Mouse (Mus musculus) testis, adult 2 months (tissue): Measurements from ENCODE around the gene Wnt7b.

ENCODE experiments used
- CTCF ChIP-seq: fragments of 200-500 bp; IDR thresholded peaks from 2 replicates; pipeline ENCODE4 v1.5.1; 2012; ENCODE audit warnings: low read depth, mild to moderate bottlenecking, inconsistent platforms, low read length, moderate library complexity; ENCODE audit not compliant: control insufficient read depth, insufficient read depth, insufficient replicate concordance
- POLR2A ChIP-seq: fragments of 200-500 bp; IDR thresholded peaks from 2 replicates; pipeline ENCODE4 v1.6.1; 2012; ENCODE audit warnings: low read depth, mild to moderate bottlenecking, inconsistent platforms, low read length, moderate library complexity; ENCODE audit not compliant: control insufficient read depth

DNA sequence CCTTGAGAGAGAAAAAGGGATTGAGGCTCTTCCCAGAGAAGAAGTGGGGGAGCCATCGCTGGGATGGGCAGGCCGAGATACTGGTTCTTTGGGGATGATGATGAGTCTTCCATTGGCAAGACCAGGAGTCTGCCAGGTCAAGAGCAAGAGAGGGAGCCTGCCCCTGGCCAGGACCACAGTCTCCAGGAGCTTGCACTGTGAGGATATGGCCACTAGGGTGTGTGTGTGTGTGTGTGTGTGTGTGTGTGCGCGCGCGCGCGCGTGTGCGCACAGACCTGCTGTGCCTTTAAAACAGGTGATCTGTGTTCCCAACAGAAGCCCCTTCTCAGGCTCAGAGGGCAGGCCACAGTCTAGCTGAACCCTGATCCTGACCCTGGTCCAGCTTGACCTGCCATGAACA is 8.6 kb upstream of the Wnt7b start:
- TF ChIP-seq CTCF: no peak
- TF ChIP-seq POLR2A: no peak
